Mouse (Mus musculus) brain, embryonic 18.5 days (tissue): ENCODE results near the gene Gm15155.
"Not testable (repeated sequence)": the region's sequence is repeated elsewhere in the genome, so short reads cannot be mapped to it uniquely, and the experiment has no call there.

Experiments used
- DNase-seq: peaks from one replicate; pipeline ENCODE4 v3.0.0-alpha.2; 2012; ENCODE audit warnings: low read depth, low spot score

Gm15155 gene

GRCm38 (mm10) chrX:156009756-156010155, 385.2 kb downstream of the Gm15155 start:
- DNase-seq: no peak

GRCm38 (mm10) chrX:156155776-156156175, 531.2 kb downstream of the Gm15155 start:
- no peak for DNase-seq

GRCm38 (mm10) chrX:156171587-156171986, 547.0 kb downstream of the Gm15155 start:
- no peak for DNase-seq

- not testable (repeated sequence) for DNase-seq
Observed at GRCm38 (mm10) chrX:156303806-156304205, 679.3 kb downstream of the Gm15155 start.
